Mouse (Mus musculus): Measurements from ENCODE around the gene Gabarap. TPM values are rescaled to one million over a fixed set of nuclear protein-coding genes. Genes with fewer than 3 reads are reported as not detected.
A peak's percentile ranks its signal among the peaks of the same experiment; 100 is the strongest.

Gabarap gene
- polyA plus RNA-seq, 1 experiment: not detected

GRCm38 (mm10) chr11:69966006-69966859 lies 24.7 kb upstream of the Gabarap start:
- no peak for TF ChIP-seq CTCF (IDR thresholded peaks at IDR 0.05; ENCODE audit: insufficient read depth, low read depth, low read length)
- TF ChIP-seq POLR2A (IDR thresholded peaks at IDR 0.05; ENCODE audit: insufficient read depth, low read depth, low read length): no peak
- H3K4me3 ChIP-seq (ENCODE audit: insufficient read depth, low read depth, low read length): no peak overlapping the region
- H3K27ac ChIP-seq (ENCODE audit: insufficient read depth, low read depth, low read length): no peak overlapping the region
- WGBS: 3% methylated on average over 59 of the region's 59 CpGs
- peaks cover 14% of the 10 kb centered on the region; the same call in 1 of the 2 replicates for H3K4me1 ChIP-seq (ENCODE audit: control insufficient read depth, insufficient read depth, low read length)

DNA sequence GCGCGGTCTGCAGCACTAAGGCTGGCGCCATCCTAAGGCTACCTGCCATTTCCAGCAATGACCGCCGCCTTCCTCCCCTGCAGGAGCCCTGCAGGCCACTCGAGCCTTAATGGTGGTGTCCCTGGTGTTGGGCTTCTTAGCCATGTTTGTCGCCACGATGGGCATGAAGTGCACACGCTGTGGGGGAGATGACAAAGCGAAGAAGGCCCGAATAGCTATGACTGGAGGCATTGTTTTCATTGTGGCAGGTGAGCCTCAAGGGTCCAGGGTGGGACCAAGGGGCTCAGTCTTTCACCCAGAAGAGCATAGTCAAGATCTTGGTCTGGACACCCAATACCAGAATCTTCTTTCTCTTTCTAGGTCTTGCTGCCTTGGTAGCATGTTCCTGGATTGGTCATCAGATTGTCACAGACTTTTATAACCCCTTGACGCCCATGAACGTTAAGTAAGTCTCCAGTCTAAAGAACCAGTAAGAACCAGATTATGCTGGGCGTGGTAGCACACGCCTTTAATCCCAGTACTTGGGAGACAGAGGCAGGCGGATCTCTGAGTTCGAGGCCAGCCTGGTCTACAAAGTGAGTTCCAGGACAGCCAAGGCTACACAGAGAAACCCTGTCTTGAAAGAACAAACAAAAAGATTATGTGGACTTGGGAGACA lies 24.0 kb upstream of the Gabarap start:
- 39% methylated on average over 17 of the region's 17 CpGs for WGBS
- no peak overlapping the region for H3K4me3 ChIP-seq (ENCODE audit: insufficient read depth, low read depth, low read length)
- no peak overlapping the region for H3K27ac ChIP-seq (ENCODE audit: insufficient read depth, low read depth, low read length)
- TF ChIP-seq CTCF (IDR thresholded peaks at IDR 0.05; ENCODE audit: insufficient read depth, low read depth, low read length): no peak
- no peak for TF ChIP-seq POLR2A (IDR thresholded peaks at IDR 0.05; ENCODE audit: insufficient read depth, low read depth, low read length)
- peaks cover 14% of the 10 kb centered on the region; the same call in 1 of the 2 replicates for H3K4me1 ChIP-seq (ENCODE audit: control insufficient read depth, insufficient read depth, low read length)

GRCm38 (mm10) chr11:69968793-69969192 lies 22.1 kb upstream of the Gabarap start:
- TF ChIP-seq CTCF (IDR thresholded peaks at IDR 0.05; ENCODE audit: insufficient read depth, low read depth, low read length) (no peak), POLR2A (IDR thresholded peaks at IDR 0.05; ENCODE audit: insufficient read depth, low read depth, low read length) (no peak)
- WGBS: 89% methylated on average over 4 of the region's 4 CpGs
- no peak overlapping the region for H3K27ac ChIP-seq (ENCODE audit: insufficient read depth, low read depth, low read length)

DNA sequence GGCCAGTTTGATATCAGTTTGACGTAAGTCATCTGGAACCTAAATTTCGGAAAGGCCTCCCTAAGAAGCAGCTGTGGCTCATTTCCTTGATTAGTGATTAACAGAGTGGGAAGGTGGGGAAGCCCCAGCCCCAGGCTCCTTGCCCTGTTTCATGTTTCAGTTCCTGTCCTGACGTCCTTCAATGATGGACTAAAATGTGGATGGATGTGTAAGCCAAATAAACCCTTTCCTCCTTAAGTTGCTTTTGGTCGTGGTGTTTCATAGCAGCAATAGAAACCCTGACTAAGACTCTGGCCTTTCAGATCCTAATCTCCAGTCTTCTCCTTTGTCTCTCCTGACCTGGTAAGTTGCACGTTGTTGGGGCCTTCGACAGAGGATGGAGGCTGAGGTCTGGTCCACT lies 20.7 kb upstream of the Gabarap start:
- no peak for TF ChIP-seq POLR2A (IDR thresholded peaks at IDR 0.05; ENCODE audit: insufficient read depth, low read depth, low read length)
- TF ChIP-seq CTCF (IDR thresholded peaks at IDR 0.05; ENCODE audit: insufficient read depth, low read depth, low read length): no peak
- peaks cover 12% of the 10 kb centered on the region; the same call in 1 of the 2 replicates for H3K4me1 ChIP-seq (ENCODE audit: control insufficient read depth, insufficient read depth, low read length)

More at GRCm38 (mm10) chr11:69968793-69969192, 22.1 kb upstream of the Gabarap start:
- Histone ChIP-seq H3K4me1 (ENCODE audit: control insufficient read depth, insufficient read depth, low read length) (peaks cover 14% of the 10 kb centered on the region; the same call in 1 of the 2 replicates), H3K4me3 (ENCODE audit: insufficient read depth, low read depth, low read length) (no peak overlapping the region)

DNA sequence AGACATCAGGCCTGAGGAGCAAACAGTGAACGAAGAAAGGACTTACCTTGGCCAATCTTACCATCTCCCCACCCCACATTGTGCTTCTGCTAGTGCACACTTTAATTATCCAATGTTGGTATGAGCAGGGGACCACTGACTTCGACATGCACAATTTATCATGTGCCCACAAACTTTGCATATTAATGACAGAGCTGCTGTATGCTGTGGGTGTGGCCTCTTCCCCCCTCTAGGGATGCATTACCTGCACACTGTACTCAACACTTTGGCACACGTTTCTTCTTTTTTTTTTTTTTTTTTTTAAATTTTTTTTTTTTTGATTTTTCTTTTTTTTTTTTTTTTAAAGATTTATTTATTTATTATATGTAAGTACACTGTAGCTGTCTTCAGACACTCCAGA lies 20.2 kb upstream of the Gabarap start:
- WGBS: 75% methylated on average over 3 of the region's 3 CpGs
- no peak for TF ChIP-seq POLR2A (IDR thresholded peaks at IDR 0.05; ENCODE audit: insufficient read depth, low read depth, low read length)
- no peak for TF ChIP-seq CTCF (IDR thresholded peaks at IDR 0.05; ENCODE audit: insufficient read depth, low read depth, low read length)
- H3K4me3 ChIP-seq (ENCODE audit: insufficient read depth, low read depth, low read length): no peak overlapping the region
- H3K27ac ChIP-seq (ENCODE audit: insufficient read depth, low read depth, low read length): no peak overlapping the region
- peaks cover 10% of the 10 kb centered on the region; the same call in 1 of the 2 replicates for H3K4me1 ChIP-seq (ENCODE audit: control insufficient read depth, insufficient read depth, low read length)

More for the DNA sequence above, 20.7 kb upstream of the Gabarap start:
- Histone ChIP-seq H3K27ac (ENCODE audit: insufficient read depth, low read depth, low read length) (no peak overlapping the region), H3K4me3 (ENCODE audit: insufficient read depth, low read depth, low read length) (no peak overlapping the region)
- WGBS: 86% methylated on average over 6 of the region's 6 CpGs

DNA sequence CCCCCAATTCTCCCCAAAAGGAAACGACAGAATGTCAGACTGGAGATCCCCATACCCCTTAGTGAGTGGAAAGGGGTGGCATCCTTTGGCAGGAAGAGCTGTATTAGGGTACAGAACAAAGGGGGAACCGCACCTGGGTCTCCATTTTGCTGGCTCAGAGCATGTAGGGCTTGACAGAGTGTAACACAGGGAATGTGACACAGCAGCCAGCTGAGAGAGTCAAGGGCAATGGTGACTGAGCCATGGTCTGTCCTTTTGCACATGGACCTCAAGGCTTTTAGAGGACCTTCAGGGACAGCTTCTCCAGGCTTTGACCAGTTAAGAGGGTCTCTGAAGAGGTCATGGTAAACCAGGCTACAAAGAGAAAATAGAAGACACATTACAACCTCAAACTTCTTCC lies 16.0 kb upstream of the Gabarap start:
- Histone ChIP-seq H3K27ac (ENCODE audit: insufficient read depth, low read depth, low read length) (no peak overlapping the region), H3K4me3 (ENCODE audit: insufficient read depth, low read depth, low read length) (no peak overlapping the region), H3K4me1 (ENCODE audit: control insufficient read depth, insufficient read depth, low read length) (no peaks in the 10 kb centered on the region)
- WGBS: 95% methylated on average over 2 of the region's 2 CpGs
- TF ChIP-seq POLR2A (IDR thresholded peaks at IDR 0.05; ENCODE audit: insufficient read depth, low read depth, low read length): no peak
- TF ChIP-seq CTCF (IDR thresholded peaks at IDR 0.05; ENCODE audit: insufficient read depth, low read depth, low read length): no peak

GRCm38 (mm10) chr11:69976271-69976670 lies 14.7 kb upstream of the Gabarap start:
- Histone ChIP-seq H3K4me1 (ENCODE audit: control insufficient read depth, insufficient read depth, low read length) (no peaks in the 10 kb centered on the region), H3K27ac (ENCODE audit: insufficient read depth, low read depth, low read length) (no peak overlapping the region), H3K4me3 (ENCODE audit: insufficient read depth, low read depth, low read length) (no peak overlapping the region)
- TF ChIP-seq POLR2A (IDR thresholded peaks at IDR 0.05; ENCODE audit: insufficient read depth, low read depth, low read length) (no peak), CTCF (IDR thresholded peaks at IDR 0.05; ENCODE audit: insufficient read depth, low read depth, low read length) (no peak)
- WGBS: 85% methylated on average over 4 of the region's 4 CpGs

GRCm38 (mm10) chr11:69979827-69980195 lies 11.1 kb upstream of the Gabarap start:
- WGBS: 1% methylated on average over 16 of the region's 16 CpGs
- peak overlapping the region; percentile 98; the same call in 1 of the 2 replicates for H3K27ac ChIP-seq (ENCODE audit: insufficient read depth, low read depth, low read length)
- no peak for TF ChIP-seq CTCF (IDR thresholded peaks at IDR 0.05; ENCODE audit: insufficient read depth, low read depth, low read length)
- TF ChIP-seq POLR2A (IDR thresholded peaks at IDR 0.05; ENCODE audit: insufficient read depth, low read depth, low read length): no peak
- H3K4me1 ChIP-seq (ENCODE audit: control insufficient read depth, insufficient read depth, low read length): peaks cover 9% of the 10 kb centered on the region
- peak overlapping the region; percentile 69 for H3K4me3 ChIP-seq (ENCODE audit: insufficient read depth, low read depth, low read length)

All from olfactory bulb, adult 2 months (tissue).